Mouse (Mus musculus) stomach, postnatal 0 days (tissue): ENCODE results near the gene Phb2.

Experiments
- CTCF ChIP-seq: IDR thresholded peaks from 2 replicates; pipeline ENCODE4 v1.5.1; 2016; ENCODE audit warnings: antibody characterized with exemption, low read depth, mild to moderate bottlenecking, moderate library complexity
- EP300 ChIP-seq: optimal IDR thresholded peaks from 2 replicates; pipeline ENCODE3; 2016; ENCODE audit warnings: antibody characterized with exemption

GRCm38 (mm10) chr6:124672100-124672499 is 40.0 kb upstream of the Phb2 start:
- TF ChIP-seq EP300 (no peak), CTCF (no peak)
